Mouse (Mus musculus): ENCODE data around the gene Krt7. TPM values are rescaled to one million over a fixed set of nuclear protein-coding genes. Genes with fewer than 3 reads are reported as not detected.

Krt7 gene
- polyA plus RNA-seq, 1 experiment from 2014 or later = 6.4 TPM

DNA sequence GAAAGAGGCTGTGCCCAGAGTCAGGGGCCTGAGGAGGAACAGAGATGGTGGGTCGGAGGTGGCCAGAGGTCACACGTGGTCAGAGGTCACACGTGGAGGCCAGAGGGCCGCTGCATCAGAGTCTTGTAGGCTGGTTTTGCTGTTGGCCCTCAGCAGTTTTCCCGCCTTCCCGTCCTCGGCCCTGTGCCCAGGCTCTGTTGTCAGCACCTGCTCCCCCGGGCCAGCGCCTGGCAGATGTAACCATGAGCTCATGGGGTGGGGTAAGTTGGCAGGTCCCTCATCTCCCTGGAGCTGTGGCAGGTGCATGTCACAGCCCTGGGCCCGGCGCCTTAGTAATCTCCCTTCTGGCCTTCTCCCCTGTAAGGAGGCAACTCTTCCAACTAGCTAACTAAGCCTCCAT is 28.0 kb upstream of the Krt7 start:
- H3K27ac ChIP-seq = no peak overlapping the region
- no peak overlapping the region for H3K4me2 ChIP-seq
- H3K36me3 ChIP-seq (replicated peaks) = no peaks in the 10 kb centered on the region
- H3K27me3 ChIP-seq = no peaks in the 10 kb centered on the region
- 84% methylated on average over 11 of the region's 11 CpGs for WGBS
- 0 out of 2 replicates have a peak, but pooled peaks cover 3% of the 10 kb centered on the region for H3K4me1 ChIP-seq
- no peak overlapping the region for H3K4me3 ChIP-seq (replicated peaks)
- H3K9me3 ChIP-seq = no peaks in the 10 kb centered on the region
- ATAC-seq (ENCODE audit: low FRiP score) = no peak
- no peak overlapping the region for H3K9ac ChIP-seq

DNA sequence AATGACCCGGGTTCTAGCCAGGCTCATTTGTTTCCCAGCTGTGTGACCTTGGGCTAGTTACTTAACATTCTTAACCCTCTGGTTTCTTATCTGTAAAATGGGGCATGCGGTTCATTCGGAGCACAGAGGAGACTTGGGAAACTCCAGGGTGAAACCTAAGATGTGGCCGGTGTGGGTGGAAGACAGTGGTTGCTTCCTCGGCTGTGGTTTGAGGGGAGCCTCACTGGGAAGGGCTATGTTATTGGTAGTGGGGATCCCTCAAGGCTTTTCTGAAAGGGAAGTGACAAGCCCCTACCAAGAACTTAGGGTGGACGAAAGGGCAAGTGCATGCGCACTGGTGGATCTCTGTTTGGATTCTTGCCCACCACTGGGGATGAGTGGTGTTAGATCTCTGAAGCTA is 26.2 kb upstream of the Krt7 start:
- Histone ChIP-seq H3K4me1 (0 out of 2 replicates have a peak, but pooled peaks cover 3% of the 10 kb centered on the region), H3K4me3 (replicated peaks) (no peak overlapping the region), H3K36me3 (replicated peaks) (no peaks in the 10 kb centered on the region), H3K27me3 (no peaks in the 10 kb centered on the region), H3K4me2 (no peak overlapping the region), H3K9me3 (no peaks in the 10 kb centered on the region), H3K9ac (no peak overlapping the region), H3K27ac (no peak overlapping the region)
- ATAC-seq (ENCODE audit: low FRiP score) = no peak
- WGBS = 82% methylated on average over 7 of the region's 7 CpGs

DNA sequence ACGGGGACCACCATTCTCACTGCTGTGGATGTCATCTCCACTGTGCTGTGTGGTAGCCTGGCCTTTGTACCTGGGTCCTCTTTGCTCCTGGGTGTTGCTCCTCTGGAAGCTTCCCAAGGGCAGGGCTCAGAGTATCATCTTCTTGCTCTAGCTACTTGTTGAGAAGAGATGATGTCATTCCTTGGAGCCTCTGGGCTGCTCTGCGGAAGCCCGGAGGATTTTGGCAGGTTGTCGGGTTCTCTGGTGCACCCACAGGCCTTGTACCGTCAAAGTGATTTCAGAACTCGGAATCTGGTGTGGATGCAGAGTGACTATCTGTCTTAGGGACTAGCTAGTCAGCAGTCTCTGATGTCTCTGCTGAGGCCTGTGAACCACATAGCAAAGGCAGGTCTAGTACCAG is 25.8 kb upstream of the Krt7 start:
- no peak for ATAC-seq (ENCODE audit: low FRiP score)
- 88% methylated on average over 6 of the region's 6 CpGs for WGBS

GRCm38 (mm10) chr15:101387176-101387575 is 23.7 kb upstream of the Krt7 start:
- H3K27me3 ChIP-seq = no peaks in the 10 kb centered on the region
- no peak for ATAC-seq (ENCODE audit: low FRiP score)
- H3K27ac ChIP-seq = no peak overlapping the region
- H3K4me1 ChIP-seq = no peaks in the 10 kb centered on the region
- H3K4me3 ChIP-seq (replicated peaks) = no peak overlapping the region
- no peaks in the 10 kb centered on the region for H3K9me3 ChIP-seq
- no peaks in the 10 kb centered on the region for H3K36me3 ChIP-seq (replicated peaks)
- no peak overlapping the region for H3K9ac ChIP-seq
- 64% methylated on average over 3 of the region's 3 CpGs for WGBS
- H3K4me2 ChIP-seq = no peak overlapping the region

More for the DNA sequence above, 25.8 kb upstream of the Krt7 start:
- Histone ChIP-seq H3K27ac (no peak overlapping the region), H3K36me3 (replicated peaks) (no peaks in the 10 kb centered on the region), H3K4me2 (no peak overlapping the region), H3K9ac (no peak overlapping the region), H3K9me3 (no peaks in the 10 kb centered on the region), H3K27me3 (no peaks in the 10 kb centered on the region), H3K4me1 (0 out of 2 replicates have a peak, but pooled peaks cover 3% of the 10 kb centered on the region), H3K4me3 (replicated peaks) (no peak overlapping the region)

- H3K9ac ChIP-seq = no peak overlapping the region
- no peak overlapping the region for H3K4me2 ChIP-seq
- H3K36me3 ChIP-seq (replicated peaks) = no peaks in the 10 kb centered on the region
- H3K27ac ChIP-seq = no peak overlapping the region
- ATAC-seq (ENCODE audit: low FRiP score) = no peak
- H3K27me3 ChIP-seq = no peaks in the 10 kb centered on the region
- H3K4me1 ChIP-seq = no peaks in the 10 kb centered on the region
- H3K4me3 ChIP-seq (replicated peaks) = no peak overlapping the region
- H3K9me3 ChIP-seq = no peaks in the 10 kb centered on the region
- 64% methylated on average over 5 of the region's 5 CpGs for WGBS
Observed at GRCm38 (mm10) chr15:101388034-101388541, 22.8 kb upstream of the Krt7 start.

- H3K9ac ChIP-seq = no peak overlapping the region
- H3K9me3 ChIP-seq = no peaks in the 10 kb centered on the region
- WGBS = 82% methylated on average over 5 of the region's 5 CpGs
- H3K4me1 ChIP-seq = no peaks in the 10 kb centered on the region
- ATAC-seq (ENCODE audit: low FRiP score) = no peak
- H3K27ac ChIP-seq = no peak overlapping the region
- H3K27me3 ChIP-seq = no peaks in the 10 kb centered on the region
- H3K4me3 ChIP-seq (replicated peaks) = no peak overlapping the region
- no peaks in the 10 kb centered on the region for H3K36me3 ChIP-seq (replicated peaks)
- H3K4me2 ChIP-seq = no peak overlapping the region
Observed at GRCm38 (mm10) chr15:101390203-101390602, 20.6 kb upstream of the Krt7 start.

DNA sequence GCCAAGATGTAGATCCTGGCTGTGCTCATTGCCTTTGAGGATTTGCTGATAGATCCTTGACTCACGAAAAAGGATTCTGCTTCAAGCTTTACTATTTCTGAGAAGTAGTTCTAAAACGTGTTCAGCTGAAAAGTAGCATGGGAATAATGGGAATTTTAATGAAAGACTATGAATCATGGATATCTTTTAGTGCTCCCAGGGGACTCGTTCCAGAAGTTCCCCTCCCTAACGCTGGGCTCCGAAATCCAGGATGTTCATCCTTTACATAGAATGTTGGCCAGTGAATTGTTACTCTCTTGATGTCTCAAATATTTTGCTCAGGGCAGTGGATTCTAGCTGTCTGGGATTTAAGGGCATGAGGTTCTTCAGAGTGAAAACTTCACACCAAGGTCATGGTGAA is 18.6 kb upstream of the Krt7 start:
- Histone ChIP-seq H3K4me2 (no peak overlapping the region), H3K4me1 (no peaks in the 10 kb centered on the region), H3K36me3 (replicated peaks) (no peaks in the 10 kb centered on the region), H3K9me3 (no peaks in the 10 kb centered on the region), H3K9ac (no peak overlapping the region), H3K27me3 (no peaks in the 10 kb centered on the region), H3K4me3 (replicated peaks) (no peak overlapping the region), H3K27ac (no peak overlapping the region)
- WGBS = 90% methylated on average over 5 of the region's 5 CpGs
- no peak for ATAC-seq (ENCODE audit: low FRiP score)

DNA sequence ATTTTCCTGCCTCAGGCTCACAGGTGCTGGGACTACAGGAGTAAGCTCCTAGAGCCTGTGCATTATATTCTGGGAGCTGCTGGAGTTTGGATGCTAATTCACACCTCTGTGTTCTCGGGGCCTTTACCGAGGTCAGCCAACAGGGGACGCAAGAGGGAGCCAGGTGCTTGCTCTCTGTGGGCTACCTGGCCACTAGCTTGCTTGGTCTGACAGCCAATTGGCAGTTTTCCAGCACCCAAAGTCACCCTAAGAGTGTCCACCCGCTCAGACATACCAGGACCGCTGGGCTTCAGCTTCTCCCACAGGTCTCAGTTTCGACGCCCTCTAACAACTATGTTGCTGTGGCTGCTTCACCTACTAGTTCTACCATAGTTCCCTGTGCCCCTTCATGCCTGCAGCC is 15.9 kb upstream of the Krt7 start:
- Histone ChIP-seq H3K4me2 (no peak overlapping the region), H3K9me3 (no peaks in the 10 kb centered on the region), H3K9ac (no peak overlapping the region), H3K27ac (no peak overlapping the region), H3K27me3 (no peaks in the 10 kb centered on the region), H3K36me3 (replicated peaks) (no peaks in the 10 kb centered on the region), H3K4me3 (replicated peaks) (no peak overlapping the region), H3K4me1 (no peaks in the 10 kb centered on the region)
- WGBS = 69% methylated on average over 7 of the region's 7 CpGs
- ATAC-seq (ENCODE audit: low FRiP score) = no peak

GRCm38 (mm10) chr15:101396466-101396865 is 14.4 kb upstream of the Krt7 start:
- no peaks in the 10 kb centered on the region for H3K36me3 ChIP-seq (replicated peaks)
- no peaks in the 10 kb centered on the region for H3K9me3 ChIP-seq
- WGBS = 72% methylated on average over 7 of the region's 7 CpGs
- no peaks in the 10 kb centered on the region for H3K4me1 ChIP-seq
- H3K27me3 ChIP-seq = no peaks in the 10 kb centered on the region
- ATAC-seq (ENCODE audit: low FRiP score) = no peak
- H3K9ac ChIP-seq = no peak overlapping the region
- no peak overlapping the region for H3K4me2 ChIP-seq
- H3K27ac ChIP-seq = no peak overlapping the region
- no peak overlapping the region for H3K4me3 ChIP-seq (replicated peaks)

GRCm38 (mm10) chr15:101396921-101397320 is 13.9 kb upstream of the Krt7 start:
- Histone ChIP-seq H3K4me1 (no peaks in the 10 kb centered on the region), H3K9me3 (no peaks in the 10 kb centered on the region), H3K4me3 (replicated peaks) (no peak overlapping the region), H3K27ac (no peak overlapping the region), H3K27me3 (no peaks in the 10 kb centered on the region), H3K36me3 (replicated peaks) (no peaks in the 10 kb centered on the region), H3K4me2 (no peak overlapping the region), H3K9ac (no peak overlapping the region)
- no peak for ATAC-seq (ENCODE audit: low FRiP score)
- 87% methylated on average over 3 of the region's 3 CpGs for WGBS

DNA sequence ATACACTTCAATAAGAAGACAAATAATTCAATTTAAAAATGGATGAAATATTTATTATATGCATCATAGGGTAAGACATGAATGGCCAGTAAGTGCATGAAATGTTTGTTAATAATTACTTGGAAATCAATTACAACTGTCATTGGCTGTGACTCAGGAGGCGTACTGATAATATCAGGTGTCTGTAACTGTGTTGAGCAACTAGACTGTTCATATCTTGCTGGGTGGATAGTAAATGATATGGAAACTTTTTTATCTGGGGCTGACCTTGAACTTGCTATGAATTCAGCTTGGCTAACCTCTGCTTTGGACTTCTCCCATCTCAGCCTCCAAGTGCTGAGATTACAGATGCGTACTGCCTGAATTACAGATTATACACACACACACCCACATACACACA is 13.2 kb upstream of the Krt7 start:
- Histone ChIP-seq H3K9me3 (no peaks in the 10 kb centered on the region), H3K4me3 (replicated peaks) (no peak overlapping the region), H3K4me1 (no peaks in the 10 kb centered on the region), H3K36me3 (replicated peaks) (no peaks in the 10 kb centered on the region), H3K9ac (no peak overlapping the region), H3K27me3 (no peaks in the 10 kb centered on the region), H3K27ac (no peak overlapping the region), H3K4me2 (no peak overlapping the region)
- no peak for ATAC-seq (ENCODE audit: low FRiP score)
- WGBS = 90% methylated on average over 2 of the region's 2 CpGs

DNA sequence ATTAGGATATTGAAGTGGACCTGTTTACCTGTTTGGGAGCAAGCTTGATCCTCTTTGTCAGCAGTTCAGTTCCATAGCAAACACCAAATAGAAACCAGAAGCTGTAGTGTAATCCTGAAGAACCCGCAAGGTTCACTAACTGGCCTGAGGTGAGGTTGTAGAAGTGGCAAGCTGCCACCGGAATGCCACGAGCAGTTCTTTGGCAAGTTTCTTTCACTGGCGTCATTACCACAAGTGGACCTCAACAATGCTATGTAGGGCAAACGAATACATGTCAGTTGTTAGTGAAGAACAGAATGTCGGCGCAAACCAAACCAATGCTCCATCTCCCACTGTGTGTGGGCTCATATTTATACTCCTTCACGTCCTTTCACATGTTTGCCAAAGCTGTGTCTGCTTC is 12.6 kb upstream of the Krt7 start:
- Histone ChIP-seq H3K9ac (no peak overlapping the region), H3K27ac (no peak overlapping the region), H3K9me3 (no peaks in the 10 kb centered on the region), H3K36me3 (replicated peaks) (no peaks in the 10 kb centered on the region), H3K27me3 (no peaks in the 10 kb centered on the region), H3K4me1 (no peaks in the 10 kb centered on the region), H3K4me2 (no peak overlapping the region), H3K4me3 (replicated peaks) (no peak overlapping the region)
- no peak for ATAC-seq (ENCODE audit: low FRiP score)
- 82% methylated on average over 8 of the region's 8 CpGs for WGBS

- Histone ChIP-seq H3K4me2 (no peak overlapping the region), H3K36me3 (replicated peaks) (no peaks in the 10 kb centered on the region), H3K4me1 (no peaks in the 10 kb centered on the region), H3K27me3 (peaks cover 39% of the 10 kb centered on the region), H3K4me3 (replicated peaks) (no peak overlapping the region), H3K27ac (no peak overlapping the region), H3K9me3 (no peaks in the 10 kb centered on the region), H3K9ac (no peak overlapping the region)
- 24% methylated on average over 28 of the region's 31 CpGs for WGBS
- ATAC-seq (ENCODE audit: low FRiP score) = no peak
Observed at GRCm38 (mm10) chr15:101412188-101412587, 1.3 kb downstream of the Krt7 start.

Measured in forebrain, embryonic 12.5 days (tissue).